Mouse (Mus musculus) mammary gland, adult 2 months (tissue): Measurements from ENCODE around the gene Socs7. TPM values are rescaled to one million over a fixed set of nuclear protein-coding genes. Genes with fewer than 3 reads are reported as not detected.

ENCODE experiments used
- polyA plus RNA-seq: library from polyadenylated mRNA; depleted of rRNA; stranded (reverse); fragments of >200 nt; gene quantifications from 2 replicates; pipeline ENCODE4 v1.2.3, GENCODE M21; 2012; ENCODE audit warnings: low replicate concordance; rRNA removed

Gene Socs7
- 7.9 and 11.8 TPM in 2 replicates for polyA plus RNA-seq

DNA sequence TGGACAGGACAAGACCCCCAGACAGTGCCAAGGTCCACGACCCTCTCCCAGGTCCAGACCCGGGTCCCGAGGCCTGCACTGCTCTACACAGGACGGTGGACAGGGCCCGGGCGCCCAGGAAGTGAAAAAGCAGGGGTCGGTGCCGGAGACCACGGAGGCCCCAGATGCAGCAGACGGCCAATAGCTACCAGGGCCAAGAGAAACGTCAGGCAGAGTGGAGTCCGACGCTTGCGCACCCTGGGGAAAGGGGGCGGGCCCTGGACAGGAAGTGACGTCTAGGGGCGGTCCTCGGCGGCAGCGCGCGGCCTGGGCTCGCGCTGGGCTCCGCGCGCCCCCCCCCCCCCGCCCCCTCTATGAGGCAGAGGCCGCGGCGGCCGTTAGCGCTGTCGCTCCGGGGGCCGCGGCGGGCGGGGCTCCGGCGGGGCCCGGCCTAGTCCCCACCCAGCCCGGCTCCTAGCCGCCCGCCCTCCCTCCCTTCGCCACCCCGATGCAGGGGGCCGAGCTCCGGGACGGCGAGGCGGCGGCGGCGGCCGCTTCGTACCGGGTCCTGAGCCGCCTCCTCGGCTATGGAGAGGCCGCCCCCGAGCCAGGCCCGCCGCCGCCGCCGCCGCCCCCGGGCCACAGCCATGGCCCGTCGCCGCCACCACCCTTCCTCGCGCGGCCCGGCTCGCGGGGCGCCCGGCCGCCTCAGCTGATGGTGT lies at the start of gene Socs7:
Gene Socs7, plus strand, starts transcription at position 604 of the 701 bp plus-strand sequence.

DNA sequence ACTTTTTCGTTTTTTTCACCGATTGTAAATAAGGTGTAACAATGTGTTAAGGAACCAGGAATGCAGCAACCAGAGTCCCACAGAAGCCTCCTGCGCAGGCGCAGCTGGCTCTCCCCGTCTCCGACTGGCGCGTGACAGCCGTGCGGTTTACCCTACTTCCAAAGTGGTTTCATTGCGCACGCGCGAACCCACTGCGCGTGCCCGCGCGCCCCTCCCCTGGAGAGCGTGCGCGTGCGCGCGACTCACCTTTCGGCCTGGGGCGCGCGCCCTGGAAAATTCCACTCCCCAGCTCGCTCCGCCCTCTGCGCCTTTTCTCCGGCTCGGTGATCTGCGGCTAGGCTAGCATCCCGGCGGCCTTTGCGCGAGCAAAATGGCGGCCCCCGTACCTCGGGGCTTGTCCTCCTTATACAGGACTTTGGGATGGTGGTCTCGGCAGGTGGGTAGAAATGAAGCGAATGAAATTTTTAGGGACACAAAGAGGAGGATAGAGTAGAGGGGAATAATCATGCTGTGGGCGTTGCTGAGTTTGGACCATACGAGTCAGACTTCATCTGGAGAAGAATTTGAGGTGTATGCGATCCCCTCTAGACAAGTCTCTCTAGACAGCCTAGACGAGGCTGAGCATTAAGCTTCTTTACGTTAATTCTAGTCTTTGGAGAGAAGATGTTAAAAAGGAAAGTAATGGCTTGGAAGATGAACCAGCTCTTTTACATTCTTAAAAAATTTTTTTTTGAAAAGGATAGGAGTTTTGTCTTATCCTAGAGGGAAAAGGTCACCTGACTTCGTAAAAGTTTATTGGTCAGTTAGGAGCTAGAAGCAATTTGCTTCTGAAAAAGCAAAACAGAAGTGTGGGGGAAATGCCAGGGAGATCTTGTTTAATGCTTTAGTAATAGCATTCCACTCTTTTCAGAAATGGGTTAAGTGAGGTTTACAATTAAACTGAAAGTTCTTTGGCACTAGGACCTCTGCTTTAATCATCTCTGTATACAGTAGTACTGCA lies 46.5 kb upstream of the Socs7 start, which contains the start of gene Mrpl45:
Gene Mrpl45, plus strand, starts transcription at position 213 of the 1,000 bp plus-strand sequence.

DNA sequence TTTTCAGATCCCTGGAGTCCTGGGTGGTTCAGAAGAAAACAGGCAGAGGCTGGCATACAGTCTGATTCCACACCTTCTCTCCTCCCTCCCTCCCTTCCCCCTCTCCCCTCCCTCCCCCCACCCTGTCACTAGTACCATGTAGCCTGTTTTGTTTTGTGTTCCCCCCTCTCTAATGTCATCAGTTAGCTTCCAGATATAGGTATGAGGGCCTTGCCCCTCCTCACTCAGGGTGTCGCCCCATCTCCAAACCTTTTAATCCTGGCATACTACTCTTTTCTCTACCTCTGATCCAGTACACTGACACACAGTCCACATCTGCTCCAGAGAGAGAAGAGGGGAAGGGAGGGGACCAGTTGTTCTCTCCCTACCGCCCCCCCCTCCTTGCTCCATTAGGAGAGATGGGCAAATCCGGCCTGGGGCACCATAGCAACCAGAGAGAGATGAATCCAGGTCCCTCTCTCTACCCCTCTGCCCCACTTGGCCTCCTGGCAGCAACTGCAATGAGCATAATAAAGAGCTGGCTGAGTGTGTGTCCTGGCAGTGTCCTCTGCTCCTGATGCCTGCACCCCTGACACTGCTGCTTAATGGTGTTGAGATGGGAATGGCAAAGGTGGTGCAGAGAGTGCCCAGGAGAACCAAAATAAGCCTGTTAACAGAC lies 10.2 kb upstream of the Socs7 start, which contains the start of gene Gpr179:
Gene Gpr179, minus strand, starts transcription at position 51 of the 658 bp plus-strand sequence.

DNA sequence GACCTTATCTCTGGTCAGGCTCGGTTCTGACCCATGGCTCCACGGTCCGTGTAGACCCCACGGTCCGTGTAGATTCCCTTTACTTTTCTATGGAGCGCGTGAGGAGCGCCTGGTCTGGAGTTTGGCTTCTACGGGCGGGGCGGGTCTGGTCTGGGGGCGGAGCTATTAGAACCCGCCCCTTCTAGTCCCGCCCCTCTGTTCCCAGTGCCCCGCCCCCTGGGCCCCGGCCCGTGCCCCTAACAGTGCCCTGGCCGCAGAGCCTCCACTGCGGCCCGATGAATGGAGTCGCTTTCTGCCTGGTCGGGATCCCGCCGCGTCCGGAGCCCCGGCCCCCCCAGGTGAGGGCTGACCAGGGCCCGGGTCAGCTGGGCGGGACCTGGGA lies 53.0 kb downstream of the Socs7 start, which contains the start of gene Arhgap23:
Gene Arhgap23, plus strand, starts transcription at position 204 of the 382 bp plus-strand sequence.

Other genes with a start within 250 kb of the Socs7 start
- gene Tbx21, start 247.2 kb upstream of the Socs7 start, polyA plus RNA-seq, result 1.8 and 4.5 TPM in 2 replicates
- gene Tbkbp1, start 211.1 kb upstream of the Socs7 start, polyA plus RNA-seq, result 22.1 and 52.2 TPM in 2 replicates
- gene Kpnb1, start 174.7 kb upstream of the Socs7 start, polyA plus RNA-seq, result 20.7 and 33.5 TPM in 2 replicates
- 20.0 and 23.4 TPM in 2 replicates for gene Npepps, start 81.9 kb upstream of the Socs7 start, polyA plus RNA-seq
- gene Mrpl45, start 46.8 kb upstream of the Socs7 start, polyA plus RNA-seq, result 9.2 and 19.3 TPM in 2 replicates
- 0.07 TPM in 2 replicates for gene Gpr179, start 10.5 kb upstream of the Socs7 start, polyA plus RNA-seq
- gene Arhgap23, start 53.0 kb downstream of the Socs7 start, polyA plus RNA-seq, result 33.3 and 64.7 TPM in 2 replicates
- not detected in 2 replicates for gene 4933428G20Rik, start 137.8 kb downstream of the Socs7 start, polyA plus RNA-seq
- 1.1 and 1.3 TPM in 2 replicates for gene Srcin1, start 213.6 kb downstream of the Socs7 start, polyA plus RNA-seq